Mouse (Mus musculus): ENCODE results near the gene Aldh3a2. TPM values are rescaled to one million over a fixed set of nuclear protein-coding genes. Genes with fewer than 3 reads are reported as not detected.
A peak's percentile ranks its signal among the peaks of the same experiment; 100 is the strongest.
"Not testable (repeated sequence)": the region's sequence is repeated elsewhere in the genome, so short reads cannot be mapped to it uniquely, and the experiment has no call there.

The Aldh3a2 gene
- polyA plus RNA-seq, 2 experiments, result 22.9 to 30.2 TPM

GRCm38 (mm10) chr11:61174291-61174820 lies 92.9 kb downstream of the Aldh3a2 start:
- ATAC-seq (ENCODE audit: insufficient read depth), result peak; percentile 0; the same call in 1 of the 2 replicates
- peak; percentile 41; the same call in 1 of the 2 replicates for TF ChIP-seq CTCF (IDR thresholded peaks at IDR 0.05; ENCODE audit: low read depth)
- no peak for TF ChIP-seq EP300 (IDR thresholded peaks at IDR 0.05; ENCODE audit: low read depth)

GRCm38 (mm10) chr11:61173477-61173876 lies 93.8 kb downstream of the Aldh3a2 start:
- not testable (repeated sequence) for H3K36me3 ChIP-seq (replicated peaks; ENCODE audit: control insufficient read depth, insufficient read depth, low read depth); H3K4me1 ChIP-seq (replicated peaks; ENCODE audit: control insufficient read depth in 2 of 2, insufficient read depth in 2 of 2, low read length in 1 of 2); H3K9ac ChIP-seq (replicated peaks); ATAC-seq (ENCODE audit: insufficient read depth); H3K9me3 ChIP-seq (ENCODE audit: control insufficient read depth, low read length); DNase-seq (ENCODE audit: low read depth in 3 of 3, low spot score in 3 of 3); H3K27me3 ChIP-seq (ENCODE audit: control insufficient read depth, insufficient read depth, low read length); H3K27ac ChIP-seq
- WGBS (ENCODE audit: insufficient replicate concordance), result 40% methylated on average over 15 of the region's 15 CpGs
- Histone ChIP-seq H3K4me2 (ENCODE audit: low read depth) (peak overlapping the region; percentile 93), H3K4me3 (ENCODE audit: insufficient read depth in 1 of 2, low read depth in 2 of 2, low read length in 2 of 2) (peak overlapping the region in 1 of 2 experiments; percentile 66; a peak in 1 of 4 replicates)

More at GRCm38 (mm10) chr11:61174291-61174820, 92.9 kb downstream of the Aldh3a2 start:
- Histone ChIP-seq H3K4me2 (ENCODE audit: low read depth) (peak overlapping the region; percentile 93), H3K9me3 (ENCODE audit: control insufficient read depth, low read length) (no peaks in the 10 kb centered on the region), H3K4me1 (replicated peaks; ENCODE audit: control insufficient read depth in 2 of 2, insufficient read depth in 2 of 2, low read length in 1 of 2) (peaks cover 5 to 10% of the 10 kb centered on the region in 2 experiments), H3K27ac (peak overlapping the region; percentile 62), H3K36me3 (replicated peaks; ENCODE audit: control insufficient read depth, insufficient read depth, low read depth) (no peaks in the 10 kb centered on the region), H3K27me3 (ENCODE audit: control insufficient read depth, insufficient read depth, low read length) (no peaks in the 10 kb centered on the region), H3K4me3 (ENCODE audit: insufficient read depth in 1 of 2, low read depth in 2 of 2, low read length in 2 of 2) (peak overlapping the region; percentile 59 to 66), H3K9ac (replicated peaks) (peak overlapping the region; percentile 93)
- peak in 2 of 3 experiments; percentile 6 to 24 for DNase-seq (ENCODE audit: low read depth in 3 of 3, low spot score in 3 of 3)
- WGBS (ENCODE audit: insufficient replicate concordance), result under 1% methylated on average over 28 of the region's 28 CpGs

Other genes with a start within 250 kb of the Aldh3a2 start
- gene Kcnj12, start 244.9 kb downstream of the Aldh3a2 start, polyA plus RNA-seq (2012; rRNA removed), result 0.06 and 0.10 TPM in 2 replicates
- not detected in 2 replicates for gene Kcnj12, start 244.9 kb downstream of the Aldh3a2 start, polyA plus RNA-seq (2014; fragmentation: Nextera tagmentation; extraction: Ambion mirVana)
- gene Tnfrsf13b, start 140.7 kb downstream of the Aldh3a2 start, polyA plus RNA-seq (2012; rRNA removed), result 2.7 and 3.9 TPM in 2 replicates
- 3.0 and 3.7 TPM in 2 replicates for gene Tnfrsf13b, start 140.7 kb downstream of the Aldh3a2 start, polyA plus RNA-seq (2014; fragmentation: Nextera tagmentation; extraction: Ambion mirVana)
- 7.4 and 8.2 TPM in 2 replicates for gene Usp22, start 92.4 kb downstream of the Aldh3a2 start, polyA plus RNA-seq (2012; rRNA removed)
- 12.8 and 13.6 TPM in 2 replicates for gene Usp22, start 92.4 kb downstream of the Aldh3a2 start, polyA plus RNA-seq (2014; fragmentation: Nextera tagmentation; extraction: Ambion mirVana)
- gene Aldh3a1, start 59.9 kb downstream of the Aldh3a2 start, polyA plus RNA-seq (2012; rRNA removed), result 0.02 TPM in 1 of 2 replicates, not detected in the other
- 0.09 and 0.25 TPM in 2 replicates for gene Aldh3a1, start 59.9 kb downstream of the Aldh3a2 start, polyA plus RNA-seq (2014; fragmentation: Nextera tagmentation; extraction: Ambion mirVana)
- gene Slc47a2, start 75.4 kb upstream of the Aldh3a2 start, polyA plus RNA-seq (2012; rRNA removed), result 0.12 and 0.21 TPM in 2 replicates
- 0.10 TPM in 1 of 2 replicates, not detected in the other for gene Slc47a2, start 75.4 kb upstream of the Aldh3a2 start, polyA plus RNA-seq (2014; fragmentation: Nextera tagmentation; extraction: Ambion mirVana)
- 5.8 and 6.2 TPM in 2 replicates for gene Slc47a1, start 110.9 kb upstream of the Aldh3a2 start, polyA plus RNA-seq (2012; rRNA removed)
- 7.5 and 8.6 TPM in 2 replicates for gene Slc47a1, start 110.9 kb upstream of the Aldh3a2 start, polyA plus RNA-seq (2014; fragmentation: Nextera tagmentation; extraction: Ambion mirVana)
- 0.04 and 0.17 TPM in 2 replicates for gene Rnf112, start 186.7 kb upstream of the Aldh3a2 start, polyA plus RNA-seq (2012; rRNA removed)
- gene Rnf112, start 186.7 kb upstream of the Aldh3a2 start, polyA plus RNA-seq (2014; fragmentation: Nextera tagmentation; extraction: Ambion mirVana), result not detected in 2 replicates
- 4.6 and 6.1 TPM in 2 replicates for gene Mfap4, start 218.0 kb upstream of the Aldh3a2 start, polyA plus RNA-seq (2012; rRNA removed)
- gene Mfap4, start 218.0 kb upstream of the Aldh3a2 start, polyA plus RNA-seq (2014; fragmentation: Nextera tagmentation; extraction: Ambion mirVana), result 4.3 and 4.9 TPM in 2 replicates
- 6.4 and 6.9 TPM in 2 replicates for gene Mapk7, start 226.9 kb upstream of the Aldh3a2 start, polyA plus RNA-seq (2012; rRNA removed)
- gene Mapk7, start 226.9 kb upstream of the Aldh3a2 start, polyA plus RNA-seq (2014; fragmentation: Nextera tagmentation; extraction: Ambion mirVana), result 4.8 TPM in 2 replicates
- gene B9d1, start 237.7 kb upstream of the Aldh3a2 start, polyA plus RNA-seq (2012; rRNA removed), result 2.2 and 3.0 TPM in 2 replicates
- gene B9d1, start 237.7 kb upstream of the Aldh3a2 start, polyA plus RNA-seq (2014; fragmentation: Nextera tagmentation; extraction: Ambion mirVana), result 1.8 and 2.3 TPM in 2 replicates

Measured in liver, embryonic 14.5 days (tissue).